Mouse (Mus musculus) neural tube, embryonic 11.5 days (tissue): Measurements from ENCODE around the gene Dennd6b. TPM values are rescaled to one million over a fixed set of nuclear protein-coding genes. Genes with fewer than 3 reads are reported as not detected.

Experiments
- ATAC-seq: fragments of 200-750 bp; cut with Nextera tagmentation; 2 replicates; pipeline ENCODE4 v1.8.0; 2017; ENCODE audit warnings: moderate number of reproducible peaks, mild to moderate bottlenecking, moderate TSS enrichment, moderate library complexity; ENCODE audit not compliant: insufficient read depth, low FRiP score, low TSS enrichment
- DNase-seq: peaks from one replicate; pipeline ENCODE4 v3.0.0-alpha.2; 2015; ENCODE audit warnings: low spot score
- H3K27ac ChIP-seq: fragments of 300-500 bp; sonication (generic); 2 replicates; pipeline ENCODE4 v1.5.1; 2014; ENCODE audit warnings: low read depth, mild to moderate bottlenecking, low read length
- H3K27me3 ChIP-seq: fragments of 300-500 bp; sonication (generic); 2 replicates; pipeline ENCODE4 v1.6.1; 2014; ENCODE audit warnings: mild to moderate bottlenecking, low read length, mixed read lengths; ENCODE audit not compliant: control insufficient read depth, insufficient read depth
- H3K36me3 ChIP-seq: fragments of 300-500 bp; sonication (generic); 2 replicates; pipeline ENCODE4 v1.6.1; 2014; ENCODE audit warnings: mild to moderate bottlenecking, low read length, moderate library complexity, mixed read lengths; ENCODE audit not compliant: control insufficient read depth, insufficient read depth
- H3K4me1 ChIP-seq: fragments of 300-500 bp; sonication (generic); 2 replicates; pipeline ENCODE4 v1.6.1; 2014; ENCODE audit warnings: low read length, mixed read lengths; ENCODE audit not compliant: control insufficient read depth, insufficient read depth
- H3K4me2 ChIP-seq: fragments of 300-500 bp; sonication (generic); 2 replicates; pipeline ENCODE4 v1.6.1; 2014; ENCODE audit warnings: low read depth, mild to moderate bottlenecking, moderate library complexity
- H3K4me3 ChIP-seq: fragments of 300-500 bp; sonication (generic); 2 replicates; pipeline ENCODE4 v1.5.1; 2014; ENCODE audit warnings: low read depth, low read length
- H3K9ac ChIP-seq: fragments of 300-500 bp; sonication (generic); 2 replicates; pipeline ENCODE4 v1.6.1; 2014; ENCODE audit warnings: mild to moderate bottlenecking, low read length
- H3K9me3 ChIP-seq: fragments of 300-500 bp; sonication (generic); 2 replicates; pipeline ENCODE4 v1.6.1; 2016; ENCODE audit warnings: low read length; ENCODE audit not compliant: control insufficient read depth
- WGBS: fragments of 180-500 bp; shearing (Covaris S2); extraction: QIAGEN DNeasy Blood & Tissue Kit; methylation state at CpG from one replicate; pipeline ENCODE4 v1.1.7; 2014; 5-methylcytosine and 5-hydroxymethylcytosine counted together
- polyA plus RNA-seq: library from polyadenylated mRNA; unstranded; fragments of >200 nt; fragmentation: Nextera tagmentation; extraction: Ambion mirVana; gene quantifications from 2 replicates; pipeline ENCODE4 v1.2.1, GENCODE M21; 2014

The Dennd6b gene
- polyA plus RNA-seq, 1 experiment from 2014 or later: 33.6 TPM

GRCm38 (mm10) chr15:89144965-89145364 is 51.3 kb downstream of the Dennd6b start:
- peaks cover 12% of the 10 kb centered on the region; the same call in 1 of the 2 replicates for H3K27me3 ChIP-seq
- H3K9ac ChIP-seq: no peak overlapping the region
- ATAC-seq: no peak
- peaks cover 18% of the 10 kb centered on the region for H3K4me1 ChIP-seq
- H3K9me3 ChIP-seq: no peaks in the 10 kb centered on the region
- H3K4me3 ChIP-seq: no peak overlapping the region
- WGBS: 91% methylated on average over 11 of the region's 11 CpGs
- peaks cover 2% of the 10 kb centered on the region; the same call in 1 of the 2 replicates for H3K36me3 ChIP-seq
- no peak overlapping the region for H3K27ac ChIP-seq
- no peak for DNase-seq
- no peak overlapping the region for H3K4me2 ChIP-seq

- H3K4me2 ChIP-seq: no peak overlapping the region
- H3K4me1 ChIP-seq: peaks cover 13% of the 10 kb centered on the region
- H3K9ac ChIP-seq: no peak overlapping the region
- no peak overlapping the region for H3K4me3 ChIP-seq
- ATAC-seq: no peak
- no peak for DNase-seq
- no peaks in the 10 kb centered on the region for H3K9me3 ChIP-seq
- WGBS: 92% methylated on average over 2 of the region's 2 CpGs
- H3K27ac ChIP-seq: no peak overlapping the region
- H3K36me3 ChIP-seq: peaks cover 2% of the 10 kb centered on the region; the same call in 1 of the 2 replicates
- H3K27me3 ChIP-seq: peaks cover 9% of the 10 kb centered on the region; the same call in 1 of the 2 replicates
These were observed 53.2 kb downstream of the Dennd6b start for GRCm38 (mm10) chr15:89143134-89143533.

- WGBS: 74% methylated on average over 4 of the region's 4 CpGs
These were observed 54.4 kb downstream of the Dennd6b start for GRCm38 (mm10) chr15:89141905-89142304.

GRCm38 (mm10) chr15:89141443-89141842 is 54.9 kb downstream of the Dennd6b start:
- 0 out of 2 replicates have a peak, but pooled peaks have one; percentile 3 for ATAC-seq
- H3K9me3 ChIP-seq: no peaks in the 10 kb centered on the region
- 26% methylated on average over 5 of the region's 5 CpGs for WGBS
- H3K27ac ChIP-seq: no peak overlapping the region
- H3K4me1 ChIP-seq: peaks cover 5% of the 10 kb centered on the region
- 0 out of 2 replicates have a peak, but pooled peaks cover 4% of the 10 kb centered on the region for H3K27me3 ChIP-seq
- peaks cover 2% of the 10 kb centered on the region; the same call in 1 of the 2 replicates for H3K36me3 ChIP-seq
- H3K4me3 ChIP-seq: no peak overlapping the region
- no peak overlapping the region for H3K9ac ChIP-seq
- no peak overlapping the region for H3K4me2 ChIP-seq
- DNase-seq: no peak

More at GRCm38 (mm10) chr15:89141905-89142304, 54.4 kb downstream of the Dennd6b start:
- H3K9ac ChIP-seq: no peak overlapping the region
- H3K4me3 ChIP-seq: no peak overlapping the region
- no peak for ATAC-seq
- no peak overlapping the region for H3K4me2 ChIP-seq
- no peaks in the 10 kb centered on the region for H3K9me3 ChIP-seq
- H3K36me3 ChIP-seq: peaks cover 2% of the 10 kb centered on the region; the same call in 1 of the 2 replicates
- no peak overlapping the region for H3K27ac ChIP-seq
- H3K27me3 ChIP-seq: 0 out of 2 replicates have a peak, but pooled peaks cover 4% of the 10 kb centered on the region
- DNase-seq: no peak
- peaks cover 9% of the 10 kb centered on the region for H3K4me1 ChIP-seq

- H3K4me2 ChIP-seq: peak within 1 kb of the TSS; percentile 98
- peak within 1 kb of the TSS; percentile 75 for H3K9ac ChIP-seq
These were observed 55.5 kb downstream of the Dennd6b start, which contains the start of gene Mapk12 for GRCm38 (mm10) chr15:89140659-89141252. Mapk12 (minus strand) TSS chr15:89140703.

GRCm38 (mm10) chr15:89140048-89140658 is 56.1 kb downstream of the Dennd6b start:
- Histone ChIP-seq H3K4me3 (peak overlapping the region; percentile 59), H3K4me1 (peaks cover 4% of the 10 kb centered on the region; the same call in 1 of the 2 replicates), H3K36me3 (no peaks in the 10 kb centered on the region), H3K9ac (peak overlapping the region; percentile 75), H3K4me2 (peak overlapping the region; percentile 98), H3K27me3 (no peaks in the 10 kb centered on the region), H3K9me3 (no peaks in the 10 kb centered on the region), H3K27ac (no peak overlapping the region)
- peak; percentile 64 for ATAC-seq
- DNase-seq: peak; percentile 48
- 0% methylated on average over 41 of the region's 53 CpGs for WGBS

More at GRCm38 (mm10) chr15:89140659-89141252, 55.5 kb downstream of the Dennd6b start, which contains the start of gene Mapk12:
- WGBS: 0% methylated on average over 21 of the region's 21 CpGs
- Histone ChIP-seq H3K36me3 (no peaks in the 10 kb centered on the region), H3K4me3 (peak within 1 kb of the TSS; percentile 59), H3K27me3 (no peaks in the 10 kb centered on the region), H3K4me1 (peaks cover 4% of the 10 kb centered on the region; the same call in 1 of the 2 replicates), H3K9me3 (no peaks in the 10 kb centered on the region), H3K27ac (no peak within 1 kb of the TSS)
- DNase-seq (peak; percentile 72), ATAC-seq (peak; percentile 70)

- no peak overlapping the region for H3K4me3 ChIP-seq
- peaks cover 4% of the 10 kb centered on the region; the same call in 1 of the 2 replicates for H3K4me1 ChIP-seq
- no peaks in the 10 kb centered on the region for H3K36me3 ChIP-seq
- H3K4me2 ChIP-seq: no peak overlapping the region
- H3K27ac ChIP-seq: no peak overlapping the region
- H3K9me3 ChIP-seq: no peaks in the 10 kb centered on the region
- ATAC-seq (no peak), DNase-seq (no peak)
- H3K9ac ChIP-seq: no peak overlapping the region
- WGBS: 94% methylated on average over 6 of the region's 6 CpGs
- no peaks in the 10 kb centered on the region for H3K27me3 ChIP-seq
These were observed 57.8 kb downstream of the Dennd6b start for GRCm38 (mm10) chr15:89138531-89138930.

GRCm38 (mm10) chr15:89138046-89138405 is 58.3 kb downstream of the Dennd6b start:
- no peak for ATAC-seq
- DNase-seq: no peak
- H3K27ac ChIP-seq: no peak overlapping the region
- 91% methylated on average over 7 of the region's 7 CpGs for WGBS
- no peaks in the 10 kb centered on the region for H3K9me3 ChIP-seq
- H3K4me1 ChIP-seq: peaks cover 4% of the 10 kb centered on the region; the same call in 1 of the 2 replicates
- H3K36me3 ChIP-seq: no peaks in the 10 kb centered on the region
- H3K4me3 ChIP-seq: no peak overlapping the region
- H3K9ac ChIP-seq: no peak overlapping the region
- H3K4me2 ChIP-seq: no peak overlapping the region
- no peaks in the 10 kb centered on the region for H3K27me3 ChIP-seq
